Comparison of ENCODE assay signal across 7 mouse cellular contexts in the genomic region with DNA sequence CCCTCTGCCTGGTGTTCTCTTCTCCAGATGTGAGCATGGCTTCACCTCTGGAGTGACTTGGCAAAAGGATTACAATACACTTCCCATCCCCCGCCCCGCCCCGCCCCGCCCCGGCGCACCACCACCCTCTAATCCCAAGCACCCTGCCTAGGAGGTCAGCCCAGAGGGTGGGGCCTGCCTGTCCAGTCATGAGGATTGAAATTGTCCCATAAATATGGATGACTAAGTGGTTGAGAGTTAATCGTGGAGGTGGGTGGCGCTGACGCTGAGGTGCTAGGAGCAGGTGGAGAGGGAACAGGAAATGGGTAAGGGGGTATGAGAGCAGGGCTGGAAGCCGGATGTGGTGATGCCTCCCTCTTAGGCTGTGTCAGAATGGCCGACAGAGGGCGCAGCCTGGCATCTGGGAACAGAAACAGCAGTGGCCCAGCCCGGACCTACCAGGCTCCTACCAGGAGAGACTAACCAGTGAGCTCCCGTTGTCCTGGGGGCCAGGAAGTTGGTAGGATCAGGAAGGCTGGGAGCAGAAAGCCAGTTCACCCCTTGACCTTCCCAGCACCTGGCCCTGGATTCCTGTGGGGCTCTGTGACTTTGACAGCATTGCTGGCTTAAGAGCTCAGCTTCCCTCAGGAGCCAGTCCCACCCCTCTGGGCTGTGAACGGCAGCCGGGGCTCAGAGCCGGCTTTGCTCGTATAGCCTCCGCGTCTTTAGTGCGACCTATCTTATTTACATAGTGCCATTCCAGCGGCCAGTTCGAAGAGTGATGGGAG. TPM values are rescaled to one million over a fixed set of nuclear protein-coding genes. Genes with fewer than 3 reads are reported as not detected.
DNase-seq lines count a peak whose midpoint lies in the region; ATAC-seq lines count a peak whose summit lies in the region.

No protein-coding gene starts in this region.

- DNase-seq in WW6 (ENCODE audit: low read depth, low spot score), result peak; percentile 73
- peak; percentile 68 to 72 for DNase-seq in cerebellum, adult 18-20 months
- DNase-seq in hindbrain, embryonic 11.5 days (ENCODE audit: low spot score), result peak; percentile 91
- peak; percentile 46 to 52 for DNase-seq in left cerebral cortex, postnatal 25 days (ENCODE audit: low spot score in 2 of 2)
- peak; percentile 90 for DNase-seq in mesoderm, embryonic 11.5 days (ENCODE audit: low read depth, low spot score)
- DNase-seq in spleen, adult 12 weeks (ENCODE audit: low spot score), result peak; percentile 81

- H3K27me3 ChIP-seq in forebrain, embryonic 15.5 days, result no peaks in the 10 kb centered on the region
- H3K27me3 ChIP-seq in hindbrain, embryonic 11.5 days (ENCODE audit: control insufficient read depth, insufficient read depth, low read length), result no peaks in the 10 kb centered on the region

- no peaks in the 10 kb centered on the region for H3K9me3 ChIP-seq in forebrain, embryonic 15.5 days
- H3K9me3 ChIP-seq in hindbrain, embryonic 11.5 days (ENCODE audit: control insufficient read depth, low read length), result no peaks in the 10 kb centered on the region

- H3K4me1 ChIP-seq in forebrain, embryonic 15.5 days, result peaks cover 13% of the 10 kb centered on the region
- H3K4me1 ChIP-seq in hindbrain, embryonic 11.5 days (replicated peaks; ENCODE audit: control insufficient read depth, insufficient read depth, low read length), result no peaks in the 10 kb centered on the region

- peak overlapping the region; percentile 55 for H3K9ac ChIP-seq in forebrain, embryonic 15.5 days (replicated peaks)
- peak overlapping the region; percentile 71 for H3K9ac ChIP-seq in hindbrain, embryonic 11.5 days (ENCODE audit: low read depth, low read length)

- intact Hi-C loops in left cerebral cortex, postnatal 25 days (cut with DNase I), result loop anchor here (1.0 kb wide), 1 partner anchor 55 kb away; no protein-coding TSS in a partner anchor

- H3K36me3 ChIP-seq in forebrain, embryonic 15.5 days, result no peaks in the 10 kb centered on the region
- H3K36me3 ChIP-seq in hindbrain, embryonic 11.5 days (ENCODE audit: control insufficient read depth, insufficient read depth, low read length), result no peaks in the 10 kb centered on the region

- H3K27ac ChIP-seq in forebrain, embryonic 15.5 days (replicated peaks), result peak overlapping the region; percentile 56; the same call in 1 of the 2 replicates
- H3K27ac ChIP-seq in hindbrain, embryonic 11.5 days (ENCODE audit: low read depth, low read length), result peak overlapping the region; percentile 37; the same call in 1 of the 2 replicates

- H3K4me2 ChIP-seq in forebrain, embryonic 15.5 days (replicated peaks), result peak overlapping the region; percentile 64
- peak overlapping the region; percentile 48 for H3K4me2 ChIP-seq in hindbrain, embryonic 11.5 days (replicated peaks; ENCODE audit: low read depth, low read length)

- peak; percentile 91 for ATAC-seq in forebrain, embryonic 15.5 days (replicated peaks)
- peak; percentile 92 for ATAC-seq in hindbrain, embryonic 11.5 days (ENCODE audit: low FRiP score)

- 2% methylated on average over 23 of the region's 23 CpGs for WGBS in forebrain, embryonic 15.5 days
- WGBS in hindbrain, embryonic 11.5 days, result 3% methylated on average over 23 of the region's 23 CpGs

- H3K4me3 ChIP-seq in forebrain, embryonic 15.5 days, result peak overlapping the region; percentile 51
- H3K4me3 ChIP-seq in hindbrain, embryonic 11.5 days (ENCODE audit: low read depth, low read length), result peak overlapping the region; percentile 37

RNA-seq across cellular contexts. Expression of a gene that starts 12.7 kb away (rescaled TPM):
- 5.0 and 6.5 TPM in 2 replicates for polyA plus RNA-seq in forebrain, embryonic 15.5 days (2015; fragmentation: Nextera tagmentation; extraction: Ambion mirVana)
- polyA plus RNA-seq in hindbrain, embryonic 11.5 days (2014; fragmentation: Nextera tagmentation; extraction: Ambion mirVana), result 9.6 and 12.1 TPM in 2 replicates
- total RNA-seq in left cerebral cortex, postnatal 25 days (2021), result 10 to 100 TPM; 16.2 to 17.9 TPM

RNA-seq across cellular contexts. Expression of a gene that starts 47.6 kb away (rescaled TPM):
- polyA plus RNA-seq in forebrain, embryonic 15.5 days (2015; fragmentation: Nextera tagmentation; extraction: Ambion mirVana), result 8.1 and 8.4 TPM in 2 replicates
- 11.5 and 13.2 TPM in 2 replicates for polyA plus RNA-seq in hindbrain, embryonic 11.5 days (2014; fragmentation: Nextera tagmentation; extraction: Ambion mirVana)
- 10 to 100 TPM; 17.1 to 19.6 TPM for total RNA-seq in left cerebral cortex, postnatal 25 days (2021)

Comparison
In these comparisons a context has a peak if more than half of its experiments do, and no peak if none do; other contexts are left out.
1. Peak in every context shown above with its lines: DNase-seq, ATAC-seq, H3K4me3 ChIP-seq and H3K27ac ChIP-seq.